Mouse (Mus musculus) lung, adult 2 months (tissue): ENCODE results near the gene Ebf1.

Experiments
- CTCF ChIP-seq: fragments of 200-500 bp; IDR thresholded peaks from 2 replicates; pipeline ENCODE4 v1.5.1; 2011; ENCODE audit warnings: mild to moderate bottlenecking, low read length, control low read depth; ENCODE audit not compliant: insufficient read depth
- POLR2A ChIP-seq: fragments of 200-500 bp; IDR thresholded peaks from 2 replicates; pipeline ENCODE4 v1.6.1; 2011; ENCODE audit warnings: low read depth, mild to moderate bottlenecking, control low read depth, low read length, borderline replicate concordance; ENCODE audit errors: extremely low read depth

- no peak for TF ChIP-seq POLR2A
- no peak for TF ChIP-seq CTCF
Measured at GRCm38 (mm10) chr11:44835166-44835565, 218.0 kb downstream of the Ebf1 start.
